Mouse (Mus musculus) ES-Bruce4 (cell line): ENCODE measurements at regions not wholly inside any gene's neighbourhood (a gene's known extent, or its start where the extent isn't known, plus 50 kb on each side); places are given as distances from the start of the nearest gene placed in this dataset.

Experiments
- CTCF ChIP-seq: IDR thresholded peaks from one replicate; pipeline ENCODE4 v1.8.1; 2011; ENCODE audit warnings: low read depth, low read length
- POLR2A ChIP-seq: IDR thresholded peaks from one replicate; pipeline ENCODE4 v1.8.1; 2011; ENCODE audit warnings: low read length; ENCODE audit not compliant: insufficient read depth

DNA sequence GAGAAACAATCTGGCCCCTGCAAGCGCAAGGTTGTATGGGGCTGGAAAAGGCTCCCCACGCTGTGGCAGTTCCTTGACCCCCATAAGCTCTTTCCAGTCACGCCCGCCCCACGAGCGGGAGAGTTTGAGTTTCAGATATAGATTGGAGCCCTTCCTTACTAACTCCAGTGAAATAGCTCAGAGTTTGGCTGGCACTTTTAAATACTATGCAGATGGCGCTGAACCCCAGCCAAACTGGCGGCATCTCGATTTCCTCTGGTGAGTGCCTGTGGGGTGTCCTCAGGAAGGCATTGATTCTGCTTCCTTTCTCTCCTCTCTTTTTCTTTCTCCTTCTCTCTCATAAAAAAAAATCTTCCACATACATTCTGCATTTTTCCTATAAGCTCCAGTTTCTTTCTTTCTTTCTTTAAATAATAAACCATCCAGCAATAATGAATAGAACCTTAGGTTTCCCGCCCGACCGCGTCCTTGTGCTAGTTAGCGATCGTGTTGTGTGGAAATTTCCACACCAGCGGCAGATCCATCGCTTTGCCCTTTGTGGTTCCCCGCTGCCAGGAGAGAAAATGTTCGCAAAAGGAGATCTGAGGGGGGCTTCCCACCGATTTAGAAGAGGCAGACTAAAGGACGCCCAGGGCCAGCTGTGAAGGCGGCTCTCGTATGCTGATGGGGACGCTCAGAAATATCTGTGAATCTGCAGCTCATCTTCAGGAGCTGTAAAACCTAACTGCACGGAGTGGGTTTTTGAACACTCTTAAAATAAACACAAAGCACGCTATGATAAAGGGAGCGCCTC is 247.8 kb downstream of the Etnk1 start:
- TF ChIP-seq CTCF (no peak), POLR2A (no peak)
